Mouse (Mus musculus) ES-Bruce4 (cell line): ENCODE data around the gene Actr5. TPM values are rescaled to one million over a fixed set of nuclear protein-coding genes. Genes with fewer than 3 reads are reported as not detected.

Experiments used
- H3K27ac ChIP-seq: 2 replicates; pipeline ENCODE4 v1.5.1; 2012; ENCODE audit warnings: low read length, inconsistent platforms; ENCODE audit not compliant: insufficient read depth
- H3K27me3 ChIP-seq: 2 replicates; pipeline ENCODE4 v1.6.1; 2012; ENCODE audit warnings: mild to moderate bottlenecking, low read length, inconsistent platforms; ENCODE audit not compliant: control insufficient read depth, poor library complexity, insufficient read depth, severe bottlenecking
- H3K36me3 ChIP-seq: 2 replicates; pipeline ENCODE4 v1.6.1; 2012; ENCODE audit warnings: inconsistent platforms, mild to moderate bottlenecking, low read length, moderate library complexity; ENCODE audit not compliant: control insufficient read depth, poor library complexity, insufficient read depth, severe bottlenecking
- H3K4me1 ChIP-seq: one replicate; pipeline ENCODE4 v1.8.1; 2011; ENCODE audit warnings: low read length; ENCODE audit not compliant: control insufficient read depth, insufficient read depth
- H3K4me3 ChIP-seq: 2 replicates; pipeline ENCODE4 v1.5.1; 2011; ENCODE audit warnings: low read depth, mild to moderate bottlenecking, low read length
- H3K9ac ChIP-seq: 2 replicates; pipeline ENCODE4 v1.6.1; 2012; ENCODE audit warnings: low read depth, mild to moderate bottlenecking, inconsistent platforms; ENCODE audit not compliant: poor library complexity, severe bottlenecking
- H3K9me3 ChIP-seq: replicated peaks from 2 replicates; pipeline ENCODE4 v1.6.1; 2012; ENCODE audit warnings: mild to moderate bottlenecking, low read length, inconsistent platforms; ENCODE audit not compliant: control insufficient read depth, poor library complexity, insufficient read depth, severe bottlenecking
- CTCF ChIP-seq: IDR thresholded peaks from one replicate; pipeline ENCODE4 v1.8.1; 2011; ENCODE audit warnings: low read depth, low read length
- EP300 ChIP-seq: IDR thresholded peaks from 2 replicates; pipeline ENCODE4 v1.6.1; 2011; ENCODE audit warnings: low read depth, low read length; ENCODE audit not compliant: insufficient read depth
- POLR2A ChIP-seq: IDR thresholded peaks from one replicate; pipeline ENCODE4 v1.8.1; 2011; ENCODE audit warnings: low read length; ENCODE audit not compliant: insufficient read depth
- polyA plus RNA-seq: library from polyadenylated mRNA; stranded (reverse); fragments of >200 nt; gene quantifications from 2 replicates; pipeline ENCODE4 v1.2.4, GENCODE M21; 2011; ENCODE audit warnings: low read depth; ENCODE audit not compliant: missing spikeins, insufficient read depth, insufficient read length

Actr5 gene
- polyA plus RNA-seq, 1 experiment, result 12.8 TPM

GRCm38 (mm10) chr2:158673493-158673892 is 48.8 kb downstream of the Actr5 start:
- Histone ChIP-seq H3K9ac (no peak overlapping the region), H3K27ac (no peak overlapping the region), H3K9me3 (no peaks in the 10 kb centered on the region), H3K4me3 (no peak overlapping the region), H3K36me3 (no peaks in the 10 kb centered on the region), H3K27me3 (peaks cover 8% of the 10 kb centered on the region; the same call in 1 of the 2 replicates), H3K4me1 (no peaks in the 10 kb centered on the region)
- TF ChIP-seq POLR2A, result no peak
- TF ChIP-seq CTCF, result no peak
- TF ChIP-seq EP300, result no peak

- H3K4me1 ChIP-seq, result no peaks in the 10 kb centered on the region
- no peak overlapping the region for H3K9ac ChIP-seq
- no peaks in the 10 kb centered on the region for H3K9me3 ChIP-seq
- no peak overlapping the region for H3K4me3 ChIP-seq
- peaks cover 7% of the 10 kb centered on the region; the same call in 1 of the 2 replicates for H3K27me3 ChIP-seq
- TF ChIP-seq CTCF (no peak), POLR2A (no peak), EP300 (no peak)
- no peak overlapping the region for H3K27ac ChIP-seq
- no peaks in the 10 kb centered on the region for H3K36me3 ChIP-seq
Measured at GRCm38 (mm10) chr2:158674131-158674530, 49.4 kb downstream of the Actr5 start.

GRCm38 (mm10) chr2:158674759-158675158 is 50.1 kb downstream of the Actr5 start:
- TF ChIP-seq EP300, result no peak
- no peak for TF ChIP-seq POLR2A
- no peak for TF ChIP-seq CTCF
- no peak overlapping the region for H3K4me3 ChIP-seq
- H3K27me3 ChIP-seq, result 0 out of 2 replicates have a peak, but pooled peaks cover 1% of the 10 kb centered on the region
- H3K9ac ChIP-seq, result no peak overlapping the region
- no peaks in the 10 kb centered on the region for H3K4me1 ChIP-seq
- H3K9me3 ChIP-seq, result no peaks in the 10 kb centered on the region
- H3K27ac ChIP-seq, result no peak overlapping the region
- H3K36me3 ChIP-seq, result no peaks in the 10 kb centered on the region

GRCm38 (mm10) chr2:158675161-158675560 is 50.5 kb downstream of the Actr5 start:
- Histone ChIP-seq H3K9me3 (no peaks in the 10 kb centered on the region), H3K36me3 (no peaks in the 10 kb centered on the region), H3K9ac (no peak overlapping the region), H3K27me3 (no peaks in the 10 kb centered on the region), H3K27ac (no peak overlapping the region), H3K4me3 (no peak overlapping the region), H3K4me1 (no peaks in the 10 kb centered on the region)
- TF ChIP-seq CTCF (no peak), EP300 (no peak), POLR2A (no peak)

GRCm38 (mm10) chr2:158675907-158676533 is 51.3 kb downstream of the Actr5 start:
- Histone ChIP-seq H3K27me3 (no peaks in the 10 kb centered on the region), H3K36me3 (no peaks in the 10 kb centered on the region), H3K4me1 (no peaks in the 10 kb centered on the region), H3K4me3 (no peak overlapping the region), H3K27ac (no peak overlapping the region), H3K9me3 (no peaks in the 10 kb centered on the region), H3K9ac (no peak overlapping the region)
- TF ChIP-seq POLR2A (no peak), CTCF (no peak), EP300 (no peak)

- Histone ChIP-seq H3K36me3 (no peaks in the 10 kb centered on the region), H3K9ac (no peak overlapping the region), H3K27ac (no peak overlapping the region), H3K9me3 (no peaks in the 10 kb centered on the region), H3K4me1 (no peaks in the 10 kb centered on the region), H3K27me3 (no peaks in the 10 kb centered on the region), H3K4me3 (no peak overlapping the region)
- TF ChIP-seq EP300, result no peak
- TF ChIP-seq CTCF, result no peak
- TF ChIP-seq POLR2A, result no peak
Measured at GRCm38 (mm10) chr2:158677946-158678345, 53.3 kb downstream of the Actr5 start.
